Mouse (Mus musculus): ENCODE results near the gene Gm21671.
"Not testable (repeated sequence)": the region's sequence is repeated elsewhere in the genome, so short reads cannot be mapped to it uniquely, and the experiment has no call there.

The Gm21671 gene

DNA sequence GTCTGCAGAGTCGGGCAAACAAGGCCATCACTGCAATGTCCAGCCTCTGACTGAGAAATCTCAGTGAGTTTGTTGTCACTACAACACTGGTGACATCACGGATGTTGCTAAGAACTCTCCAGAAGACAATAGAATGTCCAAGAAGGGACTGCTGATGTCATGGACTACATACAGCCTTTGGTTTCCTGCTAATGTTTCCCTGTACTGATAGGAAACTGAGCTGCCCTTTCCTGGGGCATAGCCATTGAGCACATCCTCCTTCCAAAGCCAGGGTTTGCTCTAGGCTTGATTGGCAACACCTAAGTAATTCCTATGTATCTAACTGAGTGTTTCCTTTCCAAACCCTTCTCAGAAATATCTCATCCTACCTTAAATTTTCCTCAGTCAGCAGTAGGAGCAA, at the start of gene Gm21671:
Gene Gm21671, minus strand, starts transcription at position 101 of the 400 bp plus-strand sequence.
- DNase-seq (ENCODE audit: low spot score in 2 of 2): not testable (repeated sequence)

- not testable (repeated sequence) for DNase-seq (ENCODE audit: low spot score in 2 of 2)
These were observed 34.3 kb upstream of the Gm21671 start, which contains the start of gene Gm21698 for GRCm38 (mm10) chr5:25988550-25988949. Gene Gm21698 (minus strand): TSS chr5:25988650.

- not testable (repeated sequence) for DNase-seq (ENCODE audit: low spot score in 2 of 2)
These were observed 18.3 kb upstream of the Gm21671 start, which contains the start of gene Gm21680 for GRCm38 (mm10) chr5:25972563-25972962. Gene Gm21680 (minus strand): TSS chr5:25972663.

GRCm38 (mm10) chr5:25957050-25957449, 2.8 kb upstream of the Gm21671 start:
- DNase-seq (ENCODE audit: low spot score in 2 of 2): not testable (repeated sequence)

DNA sequence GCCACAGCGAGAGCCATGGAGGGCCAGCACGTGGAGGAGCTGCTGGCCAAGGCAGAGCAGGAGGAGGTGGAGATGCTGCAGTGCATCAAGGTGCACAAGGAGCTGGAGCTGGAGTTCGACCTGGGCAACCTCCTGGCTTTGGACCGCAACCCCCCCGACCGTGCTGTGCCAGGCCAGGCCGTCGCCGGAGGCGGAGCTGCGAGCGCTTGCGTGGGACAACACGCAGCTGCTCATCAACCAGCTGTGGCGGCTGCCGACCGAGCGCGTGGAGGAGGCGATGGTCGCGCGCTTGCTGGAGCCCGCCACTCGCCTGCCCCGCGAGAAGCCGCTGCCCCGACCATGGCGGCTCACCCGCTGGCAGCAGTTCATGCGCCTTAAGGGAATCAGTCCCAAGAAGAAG, 2.4 kb upstream of the Gm21671 start:
- peak in 1 of 2 experiments; percentile 56 for DNase-seq (ENCODE audit: low spot score in 2 of 2)

- not testable (repeated sequence) for DNase-seq (ENCODE audit: low spot score in 2 of 2)
These were observed 8.8 kb downstream of the Gm21671 start for GRCm38 (mm10) chr5:25945391-25945790.

GRCm38 (mm10) chr5:25942281-25942680, 11.9 kb downstream of the Gm21671 start, which contains the start of gene Gm21663:
Gene Gm21663 (minus strand): TSS chr5:25942381.
- not testable (repeated sequence) for DNase-seq (ENCODE audit: low spot score in 2 of 2)

Data from urinary bladder, postnatal 4 days (tissue).